ENCODE assay signal across 8 mouse cellular contexts in genomic region chr11:116077446-116078204, GRCm38 (mm10). TPM values are rescaled to one million over a fixed set of nuclear protein-coding genes. Genes with fewer than 3 reads are reported as not detected.
DNase-seq lines count a peak whose midpoint lies in the region; ATAC-seq and TF ChIP-seq lines count a peak whose summit lies in the region.

Unc13d (minus strand) TSS chr11:116077961.

- no peak within 1 kb of the TSS for H3K27ac ChIP-seq in forebrain, embryonic 14.5 days (ENCODE audit: low read depth, low read length)
- H3K27ac ChIP-seq in limb, embryonic 14.5 days (replicated peaks; ENCODE audit: low read depth, low read length): peak within 1 kb of the TSS; percentile 38; the same call in 1 of the 2 replicates
- H3K27ac ChIP-seq in midbrain, embryonic 14.5 days (replicated peaks; ENCODE audit: low read depth, low read length): peak within 1 kb of the TSS; percentile 14; the same call in 1 of the 2 replicates

- H3K27me3 ChIP-seq in forebrain, embryonic 14.5 days (replicated peaks; ENCODE audit: control insufficient read depth, insufficient read depth, low read length): no peaks in the 10 kb centered on the region
- H3K27me3 ChIP-seq in limb, embryonic 14.5 days (ENCODE audit: control insufficient read depth, insufficient read depth, low read length): no peaks in the 10 kb centered on the region
- no peaks in the 10 kb centered on the region for H3K27me3 ChIP-seq in midbrain, embryonic 14.5 days (ENCODE audit: control insufficient read depth, insufficient read depth, low read length)

- WGBS in forebrain, embryonic 14.5 days: 74% methylated on average over 22 of the region's 22 CpGs
- 58% methylated on average over 22 of the region's 22 CpGs for WGBS in limb, embryonic 14.5 days
- 67% methylated on average over 22 of the region's 22 CpGs for WGBS in midbrain, embryonic 14.5 days

- H3K4me3 ChIP-seq in forebrain, embryonic 14.5 days (ENCODE audit: low read depth, low read length): no peak within 1 kb of the TSS
- peak within 1 kb of the TSS; percentile 19 for H3K4me3 ChIP-seq in limb, embryonic 14.5 days (replicated peaks; ENCODE audit: low read length)
- H3K4me3 ChIP-seq in midbrain, embryonic 14.5 days (replicated peaks; ENCODE audit: low read depth, low read length): peak within 1 kb of the TSS; percentile 19

- peak; percentile 21 for DNase-seq in adrenal gland, adult 2 months
- DNase-seq in adrenal gland, adult 18-20 months (ENCODE audit: low spot score in 2 of 2): no peak
- DNase-seq in T-cell, adult 2 months (ENCODE audit: low spot score): peak; percentile 32
- no peak for DNase-seq in forebrain, embryonic 14.5 days (ENCODE audit: low spot score)
- DNase-seq in limb, embryonic 14.5 days (ENCODE audit: low spot score): no peak
- DNase-seq in midbrain, embryonic 14.5 days: no peak
- peak; percentile 64 to 73 for DNase-seq in thymus, postnatal 10 days (ENCODE audit: low spot score in 2 of 2)
- no peak for DNase-seq in right cerebral cortex, postnatal 36 days (ENCODE audit: low spot score in 2 of 2)

- no peak for TF ChIP-seq POLR2A in limb, embryonic 14.5 days (IDR thresholded peaks at IDR 0.05; ENCODE audit: borderline replicate concordance, extremely low read depth, insufficient read depth, insufficient read length)

- no peaks in the 10 kb centered on the region for H3K9me3 ChIP-seq in forebrain, embryonic 14.5 days (replicated peaks; ENCODE audit: control insufficient read depth, low read length)
- no peaks in the 10 kb centered on the region for H3K9me3 ChIP-seq in limb, embryonic 14.5 days (ENCODE audit: control insufficient read depth, low read length)
- no peaks in the 10 kb centered on the region for H3K9me3 ChIP-seq in midbrain, embryonic 14.5 days (ENCODE audit: control insufficient read depth, low read length)

- H3K4me2 ChIP-seq in forebrain, embryonic 14.5 days (ENCODE audit: low read length): peak within 1 kb of the TSS; percentile 43
- H3K4me2 ChIP-seq in limb, embryonic 14.5 days (replicated peaks; ENCODE audit: low read depth, low read length, severe bottlenecking): peak within 1 kb of the TSS; percentile 43
- H3K4me2 ChIP-seq in midbrain, embryonic 14.5 days (ENCODE audit: low read length): peak within 1 kb of the TSS; percentile 51

- no peak; the same call in 1 of the 2 replicates for ATAC-seq in forebrain, embryonic 14.5 days
- peak; percentile 14; the same call in 1 of the 2 replicates for ATAC-seq in limb, embryonic 14.5 days (ENCODE audit: low FRiP score, low read depth)
- 0 out of 2 replicates have a peak, but pooled peaks have one; percentile 14 for ATAC-seq in midbrain, embryonic 14.5 days (ENCODE audit: low FRiP score, low TSS enrichment)

- H3K4me1 ChIP-seq in forebrain, embryonic 14.5 days (ENCODE audit: control insufficient read depth, insufficient read depth, low read length): no peaks in the 10 kb centered on the region
- H3K4me1 ChIP-seq in limb, embryonic 14.5 days (ENCODE audit: control insufficient read depth, insufficient read depth, low read length): peaks cover 14% of the 10 kb centered on the region; the same call in 1 of the 2 replicates
- no peaks in the 10 kb centered on the region for H3K4me1 ChIP-seq in midbrain, embryonic 14.5 days (ENCODE audit: control insufficient read depth, insufficient read depth, low read length)

- H3K9ac ChIP-seq in forebrain, embryonic 14.5 days (ENCODE audit: low read length): peak within 1 kb of the TSS; percentile 51
- 0 out of 2 replicates have a peak within 1 kb of the TSS, but pooled peaks have one; percentile 34 for H3K9ac ChIP-seq in limb, embryonic 14.5 days (ENCODE audit: low read depth, low read length, severe bottlenecking)
- peak within 1 kb of the TSS; percentile 47 for H3K9ac ChIP-seq in midbrain, embryonic 14.5 days (replicated peaks; ENCODE audit: low read length)

- H3K36me3 ChIP-seq in forebrain, embryonic 14.5 days (ENCODE audit: control insufficient read depth, insufficient read depth, low read length): peaks cover 42% of the 10 kb centered on the region
- H3K36me3 ChIP-seq in limb, embryonic 14.5 days (ENCODE audit: control insufficient read depth, insufficient read depth, low read length): peaks cover 39% of the 10 kb centered on the region
- peaks cover 41% of the 10 kb centered on the region for H3K36me3 ChIP-seq in midbrain, embryonic 14.5 days (ENCODE audit: control insufficient read depth, insufficient read depth, low read length)

RNA-seq across cellular contexts. Expression of gene Unc13d, which starts in this region (rescaled TPM):
- 1 to 10 TPM in 1 of 2 experiments, under 1 TPM in 1; 0.83 to 1.0 TPM for total RNA-seq in adrenal gland, adult 2 months (2021)
- polyA plus RNA-seq in adrenal gland, adult 2 months (2012; rRNA removed): 2.3 and 3.4 TPM in 2 replicates
- 1 to 10 TPM; 1.0 to 1.3 TPM for total RNA-seq in adrenal gland, adult 18-20 months (2021)
- polyA plus RNA-seq in forebrain, embryonic 14.5 days (2014; fragmentation: Nextera tagmentation; extraction: Ambion mirVana): 0.19 and 0.62 TPM in 2 replicates
- polyA plus RNA-seq in limb, embryonic 14.5 days (2012; rRNA removed): 4.1 and 4.3 TPM in 2 replicates
- polyA plus RNA-seq in limb, embryonic 14.5 days (2014; fragmentation: Nextera tagmentation; extraction: Ambion mirVana): 3.4 and 3.8 TPM in 2 replicates
- polyA plus RNA-seq in midbrain, embryonic 14.5 days (2014; fragmentation: Nextera tagmentation; extraction: Ambion mirVana): 1.1 and 1.5 TPM in 2 replicates

Comparison
In these comparisons a context has a peak if more than half of its experiments do, and no peak if none do; other contexts are left out.
1. DNase-seq: peak in adrenal gland, adult 2 months (single experiment), T-cell, adult 2 months (single experiment) and thymus, postnatal 10 days (2 of 2); none in adrenal gland, adult 18-20 months (0 of 2), forebrain, embryonic 14.5 days (single experiment), limb, embryonic 14.5 days (single experiment), midbrain, embryonic 14.5 days (single experiment) and right cerebral cortex, postnatal 36 days (0 of 2).
2. Peak in every context shown above with its lines, with median percentiles within 50 percentile points of each other: H3K4me2 ChIP-seq and H3K9ac ChIP-seq.